Mouse (Mus musculus) lung, embryonic 16.5 days (tissue): ENCODE results near the gene Polr2i. TPM values are rescaled to one million over a fixed set of nuclear protein-coding genes. Genes with fewer than 3 reads are reported as not detected.
"Not testable (repeated sequence)": the region's sequence is repeated elsewhere in the genome, so short reads cannot be mapped to it uniquely, and the experiment has no call there.

ENCODE experiments used
- ATAC-seq: fragments of 200-750 bp; cut with Nextera tagmentation; 2 replicates; pipeline ENCODE4 v1.8.0; 2017; ENCODE audit warnings: low read depth, mild to moderate bottlenecking, moderate library complexity
- H3K27ac ChIP-seq: fragments of 300-500 bp; sonication (generic); 2 replicates; pipeline ENCODE4 v1.5.1; 2014; ENCODE audit warnings: mild to moderate bottlenecking, control low read depth, low read length
- H3K27me3 ChIP-seq: fragments of 300-500 bp; sonication (generic); 2 replicates; pipeline ENCODE4 v1.6.1; 2014; ENCODE audit warnings: low read depth, low read length, mixed read lengths; ENCODE audit not compliant: control insufficient read depth, insufficient read depth
- H3K36me3 ChIP-seq: fragments of 300-500 bp; sonication (generic); 2 replicates; pipeline ENCODE4 v1.6.1; 2014; ENCODE audit warnings: low read length; ENCODE audit not compliant: control insufficient read depth, insufficient read depth
- H3K4me1 ChIP-seq: fragments of 300-500 bp; sonication (generic); replicated peaks from 2 replicates; pipeline ENCODE4 v1.6.1; 2014; ENCODE audit warnings: low read length, mixed read lengths; ENCODE audit not compliant: control insufficient read depth, insufficient read depth
- H3K4me2 ChIP-seq: fragments of 300-500 bp; sonication (generic); 2 replicates; pipeline ENCODE4 v1.6.1; 2014; ENCODE audit warnings: low read depth, low read length, control low read depth
- H3K4me3 ChIP-seq: fragments of 300-500 bp; sonication (generic); 2 replicates; pipeline ENCODE4 v1.5.1; 2014; ENCODE audit warnings: mild to moderate bottlenecking, low read length, control low read depth
- H3K9ac ChIP-seq: fragments of 300-500 bp; sonication (generic); 2 replicates; pipeline ENCODE4 v1.6.1; 2014; ENCODE audit warnings: low read length, control low read depth
- H3K9me3 ChIP-seq: fragments of 300-500 bp; sonication (generic); 2 replicates; pipeline ENCODE4 v1.6.1; 2016; ENCODE audit warnings: low read length; ENCODE audit not compliant: control insufficient read depth
- WGBS: fragments of 180-500 bp; shearing (Covaris S2); extraction: QIAGEN DNeasy Blood & Tissue Kit; methylation state at CpG from one replicate; pipeline ENCODE4 v1.1.7; 2014; 5-methylcytosine and 5-hydroxymethylcytosine counted together
- polyA plus RNA-seq: library from polyadenylated mRNA; unstranded; fragments of >200 nt; fragmentation: Nextera tagmentation; extraction: Ambion mirVana; gene quantifications from 2 replicates; pipeline ENCODE4 v1.2.1, GENCODE M21; 2015

Polr2i gene
- polyA plus RNA-seq, 1 experiment from 2014 or later, result 146 TPM

DNA sequence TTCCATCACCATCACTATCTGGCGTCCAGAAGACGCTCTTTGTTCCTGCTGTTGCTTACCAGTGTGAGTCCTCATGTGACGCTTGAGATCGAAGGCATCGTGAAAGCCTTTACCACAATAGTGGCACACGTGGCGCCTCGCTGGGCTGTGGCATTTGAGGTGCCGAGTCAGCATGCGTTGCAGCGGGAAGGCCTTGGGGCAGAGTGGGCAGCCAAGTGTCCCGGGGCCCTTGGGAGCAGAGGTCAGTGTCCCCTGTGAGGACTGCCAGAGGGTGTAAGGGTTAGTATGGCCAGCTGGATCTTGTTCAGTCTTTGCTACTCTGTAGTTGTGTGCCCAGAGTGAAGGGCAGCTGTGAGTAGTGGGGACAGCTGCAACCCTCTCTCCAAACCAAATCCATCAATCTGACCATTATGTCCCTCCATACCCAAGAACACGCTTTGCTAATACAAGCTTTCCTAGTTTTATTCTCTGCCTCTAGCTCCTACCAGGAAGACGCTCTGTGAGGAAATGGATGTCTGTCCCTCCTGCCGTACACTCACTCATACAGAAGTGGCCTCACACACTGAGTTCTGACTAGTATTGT is 2.6 kb downstream of the Polr2i start:
- no peak overlapping the region for H3K4me3 ChIP-seq
- peaks cover 6% of the 10 kb centered on the region for H3K4me1 ChIP-seq
- no peaks in the 10 kb centered on the region for H3K27me3 ChIP-seq
- H3K36me3 ChIP-seq, result peaks cover 3% of the 10 kb centered on the region; the same call in 1 of the 2 replicates
- no peak for ATAC-seq
- no peak overlapping the region for H3K27ac ChIP-seq
- 86% methylated on average over 15 of the region's 15 CpGs for WGBS
- no peak overlapping the region for H3K9ac ChIP-seq
- H3K4me2 ChIP-seq, result no peak overlapping the region
- no peaks in the 10 kb centered on the region for H3K9me3 ChIP-seq

DNA sequence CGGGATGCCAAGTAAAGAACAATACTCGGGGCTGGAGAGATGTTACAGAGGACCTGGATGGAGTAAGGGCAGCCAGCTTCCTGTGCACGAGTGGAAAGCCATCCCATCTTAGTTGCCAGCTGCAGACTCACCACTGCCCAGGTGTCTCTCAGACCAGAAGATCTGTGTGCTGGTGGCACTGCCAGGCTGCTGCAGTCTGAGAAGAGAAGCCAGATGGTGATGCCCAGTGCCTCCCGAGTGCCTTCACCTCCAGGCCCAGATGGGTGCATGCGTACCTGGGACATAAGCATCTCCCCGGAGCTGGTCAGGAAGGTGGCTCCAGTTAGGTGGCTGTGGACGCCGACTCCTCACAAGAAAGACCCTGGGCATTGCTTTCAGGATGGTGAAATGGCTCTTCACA is 3.3 kb downstream of the Polr2i start:
- Histone ChIP-seq H3K27me3 (no peaks in the 10 kb centered on the region), H3K9ac (no peak overlapping the region), H3K4me1 (peaks cover 6% of the 10 kb centered on the region), H3K9me3 (no peaks in the 10 kb centered on the region), H3K4me3 (no peak overlapping the region), H3K27ac (no peak overlapping the region), H3K4me2 (no peak overlapping the region), H3K36me3 (no peaks in the 10 kb centered on the region; the same call in 1 of the 2 replicates)
- ATAC-seq, result no peak
- WGBS, result 83% methylated on average over 8 of the region's 8 CpGs

DNA sequence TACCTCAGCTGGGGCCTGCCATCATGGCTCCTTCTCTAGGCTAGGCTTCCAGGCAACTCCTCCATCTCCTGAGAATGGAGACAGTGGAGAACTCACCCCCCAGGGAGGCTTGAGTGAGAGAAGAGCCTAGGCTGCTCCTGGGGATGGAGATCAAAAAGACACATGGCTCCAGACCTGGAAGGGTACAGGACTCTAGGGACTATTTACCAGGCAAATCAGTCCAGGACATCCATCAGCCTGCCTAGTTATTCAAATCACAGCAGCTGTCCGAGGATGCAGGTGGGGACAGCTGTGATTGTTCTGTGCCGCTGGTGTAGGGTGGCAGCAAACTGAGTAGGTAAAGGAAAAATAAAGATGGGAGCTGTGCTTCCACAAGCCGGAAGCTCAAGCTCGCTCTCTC is 3.9 kb downstream of the Polr2i start, which contains the start of gene Ovol3:
Gene Ovol3, minus strand, starts transcription at position 101 of the 400 bp plus-strand sequence.
- Histone ChIP-seq H3K4me3 (no peak within 1 kb of the TSS), H3K4me2 (no peak within 1 kb of the TSS), H3K9me3 (no peaks in the 10 kb centered on the region), H3K36me3 (no peaks in the 10 kb centered on the region; the same call in 1 of the 2 replicates), H3K27me3 (no peaks in the 10 kb centered on the region), H3K4me1 (peaks cover 5% of the 10 kb centered on the region), H3K27ac (no peak within 1 kb of the TSS), H3K9ac (no peak within 1 kb of the TSS)
- WGBS, result 76% methylated on average over 4 of the region's 4 CpGs
- no peak for ATAC-seq

DNA sequence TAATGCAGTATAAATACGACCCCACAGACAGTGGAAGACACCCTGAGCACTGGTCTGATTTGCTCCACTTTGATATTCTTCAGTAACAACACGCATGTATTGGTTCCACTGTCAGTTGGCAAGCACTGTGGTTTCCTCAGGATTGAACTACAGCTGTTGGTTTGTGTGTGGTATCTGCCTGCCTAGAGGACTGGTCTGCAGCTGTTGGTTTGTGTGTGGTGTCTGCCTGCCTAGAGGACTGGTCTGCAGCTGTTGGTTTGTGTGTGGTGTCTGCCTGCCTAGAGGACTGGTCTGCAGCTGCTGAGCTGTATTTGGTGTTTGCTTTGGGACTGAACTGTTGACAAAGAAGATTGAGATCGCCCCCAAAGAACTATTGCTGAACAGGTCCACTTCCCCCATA is 5.6 kb downstream of the Polr2i start:
- not testable (repeated sequence) for H3K9ac ChIP-seq, H3K27me3 ChIP-seq, H3K4me3 ChIP-seq, H3K27ac ChIP-seq, H3K9me3 ChIP-seq, H3K36me3 ChIP-seq, ATAC-seq, H3K4me2 ChIP-seq, H3K4me1 ChIP-seq
- WGBS, result 77% methylated on average over 3 of the region's 3 CpGs

DNA sequence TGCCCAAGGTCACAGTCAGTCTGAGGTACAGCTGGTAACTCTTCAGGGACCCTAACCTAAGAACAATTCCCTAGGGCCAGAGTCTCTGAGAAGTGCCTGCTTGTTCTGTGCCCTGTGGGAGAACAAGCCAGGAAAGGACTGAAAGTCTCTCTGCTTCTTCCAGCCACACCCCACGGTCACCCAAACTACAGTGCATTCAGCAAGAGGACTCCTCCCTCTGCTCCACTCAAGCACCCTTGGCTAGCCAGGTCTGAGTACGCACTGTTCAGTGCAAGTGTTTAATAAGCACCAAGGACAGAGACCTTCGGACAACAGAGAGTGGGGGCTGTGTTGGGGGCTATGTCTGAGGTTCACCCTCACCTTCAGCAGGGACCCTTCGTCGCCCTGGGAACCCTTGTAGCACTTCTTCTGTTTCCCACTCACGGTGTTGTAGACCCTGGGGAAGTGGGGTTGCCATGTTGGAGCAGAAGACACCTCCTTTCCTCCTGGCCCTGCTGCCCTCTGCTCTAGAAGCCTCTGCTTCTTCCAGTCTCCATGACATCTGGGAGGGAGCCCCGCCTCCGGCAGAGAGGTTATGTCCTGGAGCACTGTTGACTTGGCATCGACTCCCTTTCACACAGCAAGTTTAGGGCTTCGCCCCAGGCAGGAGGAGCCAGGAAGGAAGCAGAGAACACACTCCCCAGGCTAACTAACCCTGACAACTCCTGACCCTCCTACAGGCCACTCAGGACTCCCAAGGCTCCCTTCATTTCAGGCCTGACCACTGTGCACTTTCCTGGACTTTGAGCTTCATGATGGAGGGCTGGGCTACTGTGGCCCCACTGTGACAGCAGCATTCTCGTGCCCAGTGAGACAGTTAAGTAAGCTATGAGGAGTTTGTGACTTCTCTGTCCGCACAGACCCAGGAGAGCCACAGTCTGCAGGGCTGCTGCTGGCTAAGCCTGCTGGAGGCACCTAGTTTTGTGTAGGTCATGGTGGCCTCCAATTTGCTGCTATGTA is 20.5 kb downstream of the Polr2i start:
- Histone ChIP-seq H3K27ac (no peak overlapping the region), H3K36me3 (peaks cover 4% of the 10 kb centered on the region; the same call in 1 of the 2 replicates), H3K27me3 (no peaks in the 10 kb centered on the region), H3K4me3 (no peak overlapping the region), H3K4me2 (no peak overlapping the region), H3K9ac (no peak overlapping the region), H3K9me3 (no peaks in the 10 kb centered on the region), H3K4me1 (no peaks in the 10 kb centered on the region)
- ATAC-seq, result peak; percentile 45; the same call in 1 of the 2 replicates
- WGBS, result 61% methylated on average over 12 of the region's 12 CpGs

DNA sequence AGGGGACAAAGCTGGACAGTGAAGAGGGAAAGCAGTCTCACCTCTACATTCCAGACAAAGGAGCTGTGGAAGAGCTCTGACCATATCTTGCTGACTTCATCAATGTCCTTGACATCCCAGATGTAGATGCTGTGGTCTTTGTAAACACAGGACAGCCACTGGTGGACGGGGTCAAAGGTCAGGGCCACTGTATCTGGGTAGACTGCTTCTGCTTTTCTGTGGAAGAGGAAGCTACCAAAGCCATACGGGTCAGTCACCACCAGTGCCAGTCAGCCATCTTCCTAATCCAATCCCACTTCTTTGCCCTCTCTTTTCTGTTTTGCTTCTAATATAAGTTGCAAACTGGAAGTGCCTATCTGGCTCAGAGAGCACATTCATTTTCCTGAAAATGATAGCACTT is 33.3 kb downstream of the Polr2i start:
- H3K4me1 ChIP-seq, result no peaks in the 10 kb centered on the region
- no peak overlapping the region for H3K4me2 ChIP-seq
- WGBS, result 63% methylated on average over 2 of the region's 2 CpGs
- no peaks in the 10 kb centered on the region for H3K9me3 ChIP-seq
- H3K27ac ChIP-seq, result no peak overlapping the region
- peaks cover 4% of the 10 kb centered on the region; the same call in 1 of the 2 replicates for H3K36me3 ChIP-seq
- ATAC-seq, result no peak
- no peak overlapping the region for H3K9ac ChIP-seq
- H3K4me3 ChIP-seq, result no peak overlapping the region
- H3K27me3 ChIP-seq, result no peaks in the 10 kb centered on the region

DNA sequence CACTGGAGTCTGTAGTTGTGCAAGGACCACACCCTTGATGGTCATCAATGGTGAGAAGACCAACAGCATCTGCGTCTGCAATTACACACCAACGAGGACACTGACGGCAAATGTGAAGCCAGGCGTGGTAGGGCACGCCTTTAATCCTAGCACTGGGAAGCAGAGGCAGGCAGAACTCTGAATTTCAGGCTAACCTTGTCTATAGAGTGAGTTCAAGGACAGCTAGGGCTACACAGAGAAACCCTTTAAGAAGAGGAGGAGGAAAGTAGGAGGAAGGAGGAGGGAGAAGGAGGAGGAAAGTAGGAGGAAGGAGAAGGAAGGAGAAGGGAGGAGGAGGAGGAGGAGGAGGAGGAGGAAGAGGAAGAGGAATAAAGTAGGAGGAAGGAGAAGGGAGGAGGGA is 33.8 kb downstream of the Polr2i start:
- H3K4me1 ChIP-seq, result no peaks in the 10 kb centered on the region
- ATAC-seq, result no peak
- peaks cover 4% of the 10 kb centered on the region; the same call in 1 of the 2 replicates for H3K36me3 ChIP-seq
- no peak overlapping the region for H3K9ac ChIP-seq
- H3K9me3 ChIP-seq, result no peaks in the 10 kb centered on the region
- no peak overlapping the region for H3K27ac ChIP-seq
- no peak overlapping the region for H3K4me2 ChIP-seq
- no peak overlapping the region for H3K4me3 ChIP-seq
- H3K27me3 ChIP-seq, result no peaks in the 10 kb centered on the region
- 92% methylated on average over 5 of the region's 5 CpGs for WGBS

DNA sequence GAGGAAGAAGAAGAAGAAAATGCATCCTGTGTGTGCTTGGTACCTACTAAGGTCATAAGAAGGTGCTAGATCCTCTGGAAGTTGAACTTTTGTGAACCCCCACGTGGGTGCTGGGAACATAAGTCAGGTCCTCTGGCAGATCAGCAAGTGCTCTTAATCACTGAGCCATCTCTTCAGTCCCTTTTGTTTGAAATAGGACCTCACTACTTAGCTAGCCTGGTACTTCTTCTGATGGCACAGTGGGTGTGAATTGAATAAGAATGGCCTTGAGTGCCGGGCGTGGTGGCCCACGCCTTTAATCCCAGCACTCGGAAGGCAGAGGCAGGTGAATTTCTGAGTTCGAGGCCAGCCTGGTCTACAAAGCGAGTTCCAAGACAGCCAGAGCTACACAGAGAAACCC is 34.2 kb downstream of the Polr2i start:
- Histone ChIP-seq H3K4me3 (no peak overlapping the region), H3K9ac (no peak overlapping the region), H3K4me1 (no peaks in the 10 kb centered on the region), H3K4me2 (no peak overlapping the region), H3K9me3 (no peaks in the 10 kb centered on the region), H3K27me3 (no peaks in the 10 kb centered on the region), H3K36me3 (peaks cover 4% of the 10 kb centered on the region; the same call in 1 of the 2 replicates), H3K27ac (no peak overlapping the region)
- no peak for ATAC-seq
- WGBS, result 88% methylated on average over 7 of the region's 7 CpGs

DNA sequence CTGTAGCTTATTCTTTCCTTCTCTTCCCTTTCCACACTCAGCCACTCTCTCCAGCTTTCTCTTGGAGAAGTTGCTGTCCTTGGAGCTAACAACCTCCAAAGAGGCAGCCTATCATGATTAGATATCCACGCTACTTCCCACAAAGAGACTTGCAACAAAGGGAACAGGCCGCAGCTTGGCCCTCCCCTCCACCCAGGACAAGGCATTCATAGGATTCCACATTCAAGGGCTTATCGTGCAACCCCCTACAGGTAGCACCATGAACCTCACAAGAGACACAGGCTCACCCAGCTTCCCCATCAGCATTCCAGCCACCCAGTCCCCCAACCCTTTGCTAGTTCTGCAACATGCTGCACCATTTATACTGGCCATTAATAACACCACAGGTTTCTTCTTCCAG is 35.0 kb downstream of the Polr2i start:
- WGBS, result 65% methylated on average over 3 of the region's 3 CpGs
- H3K27ac ChIP-seq, result no peak overlapping the region
- no peak overlapping the region for H3K4me2 ChIP-seq
- no peak overlapping the region for H3K4me3 ChIP-seq
- H3K36me3 ChIP-seq, result 0 out of 2 replicates have a peak, but pooled peaks cover 4% of the 10 kb centered on the region
- no peak for ATAC-seq
- no peak overlapping the region for H3K9ac ChIP-seq
- H3K9me3 ChIP-seq, result no peaks in the 10 kb centered on the region
- H3K27me3 ChIP-seq, result no peaks in the 10 kb centered on the region
- no peaks in the 10 kb centered on the region for H3K4me1 ChIP-seq
